Mouse (Mus musculus): Measurements from ENCODE around the gene Strap.

DNA sequence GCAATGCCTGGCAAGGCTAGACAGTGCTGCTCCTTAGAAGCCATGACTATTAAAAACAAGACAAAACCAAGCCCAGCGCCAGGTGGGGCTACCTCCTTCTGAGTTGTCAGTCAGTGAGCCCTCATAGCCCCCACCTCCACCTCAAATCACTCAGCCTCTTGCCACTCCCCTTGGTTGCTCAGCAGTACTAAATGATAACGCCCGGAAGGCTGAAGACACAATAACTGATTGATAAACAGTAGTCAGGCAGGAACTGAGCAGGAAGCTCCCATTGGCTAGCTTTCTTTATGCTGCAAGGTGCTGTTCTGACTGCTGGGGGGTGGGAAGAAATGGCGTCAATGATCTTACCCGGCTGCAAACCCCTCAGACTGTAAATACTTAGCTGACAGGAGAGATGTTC lies 18.1 kb upstream of the Strap start:
- TF ChIP-seq HCFC1 (IDR thresholded peaks at IDR 0.05; ENCODE audit: borderline replicate concordance, insufficient read depth, low read length), result no peak
- no peak for TF ChIP-seq CHD2 (IDR thresholded peaks at IDR 0.05; ENCODE audit: low read depth, low read length)
- TF ChIP-seq MAFK (IDR thresholded peaks at IDR 0.05; ENCODE audit: insufficient read depth, low read depth, low read length), result no peak
